Mouse (Mus musculus): ENCODE results near the gene Hvcn1. TPM values are rescaled to one million over a fixed set of nuclear protein-coding genes. Genes with fewer than 3 reads are reported as not detected.
A peak's percentile ranks its signal among the peaks of the same experiment; 100 is the strongest.

Gene Hvcn1
- polyA plus RNA-seq, 1 experiment from 2014 or later, result 116 TPM

- H3K79me2 ChIP-seq (ENCODE audit: inconsistent target), result peaks cover 67% of the 10 kb centered on the region; the same call in 1 of the 2 replicates
- H3K36me3 ChIP-seq (ENCODE audit: inconsistent target), result peaks cover 20% of the 10 kb centered on the region; the same call in 1 of the 2 replicates
- H3K4me3 ChIP-seq (ENCODE audit: inconsistent target), result no peak overlapping the region
- no peak overlapping the region for H3K27ac ChIP-seq
- WGBS (ENCODE audit: missing documents), result 31% methylated on average over 9 of the region's 9 CpGs
Observed at GRCm38 (mm10) chr5:122234319-122235195, 28.0 kb downstream of the Hvcn1 start.

GRCm38 (mm10) chr5:122235196-122235836 is 28.7 kb downstream of the Hvcn1 start:
- WGBS (ENCODE audit: missing documents), result 31% methylated on average over 9 of the region's 9 CpGs
- Histone ChIP-seq H3K27ac (no peak overlapping the region), H3K79me2 (ENCODE audit: inconsistent target) (peaks cover 59% of the 10 kb centered on the region; the same call in 1 of the 2 replicates), H3K36me3 (ENCODE audit: inconsistent target) (peaks cover 26% of the 10 kb centered on the region), H3K4me3 (ENCODE audit: inconsistent target) (no peak overlapping the region)

- H3K36me3 ChIP-seq (ENCODE audit: inconsistent target), result peaks cover 39% of the 10 kb centered on the region
- H3K4me3 ChIP-seq (ENCODE audit: inconsistent target), result no peak overlapping the region
- no peak overlapping the region for H3K27ac ChIP-seq
- WGBS (ENCODE audit: missing documents), result 89% methylated on average over 5 of the region's 5 CpGs
- peaks cover 41% of the 10 kb centered on the region; the same call in 1 of the 2 replicates for H3K79me2 ChIP-seq (ENCODE audit: inconsistent target)
Observed at GRCm38 (mm10) chr5:122237200-122237599, 30.6 kb downstream of the Hvcn1 start.

- Histone ChIP-seq H3K4me3 (ENCODE audit: inconsistent target) (no peak overlapping the region), H3K27ac (no peak overlapping the region), H3K36me3 (ENCODE audit: inconsistent target) (peaks cover 39% of the 10 kb centered on the region), H3K79me2 (ENCODE audit: inconsistent target) (peaks cover 20% of the 10 kb centered on the region; the same call in 1 of the 2 replicates)
- 93% methylated on average over 7 of the region's 7 CpGs for WGBS (ENCODE audit: missing documents)
Observed at GRCm38 (mm10) chr5:122239618-122240017, 33.0 kb downstream of the Hvcn1 start.

GRCm38 (mm10) chr5:122240521-122240920 is 33.9 kb downstream of the Hvcn1 start:
- Histone ChIP-seq H3K4me3 (ENCODE audit: inconsistent target) (no peak overlapping the region), H3K79me2 (ENCODE audit: inconsistent target) (peaks cover 13% of the 10 kb centered on the region; the same call in 1 of the 2 replicates), H3K27ac (no peak overlapping the region), H3K36me3 (ENCODE audit: inconsistent target) (peaks cover 39% of the 10 kb centered on the region)
- WGBS (ENCODE audit: missing documents), result 96% methylated on average over 11 of the region's 11 CpGs

GRCm38 (mm10) chr5:122240989-122241388 is 34.4 kb downstream of the Hvcn1 start:
- Histone ChIP-seq H3K27ac (no peak overlapping the region), H3K36me3 (ENCODE audit: inconsistent target) (peaks cover 39% of the 10 kb centered on the region), H3K4me3 (ENCODE audit: inconsistent target) (no peak overlapping the region), H3K79me2 (ENCODE audit: inconsistent target) (peaks cover 8% of the 10 kb centered on the region; the same call in 1 of the 2 replicates)
- WGBS (ENCODE audit: missing documents), result 92% methylated on average over 1 of the region's 1 CpGs

GRCm38 (mm10) chr5:122242521-122243123 is 36.0 kb downstream of the Hvcn1 start:
- peaks cover 37% of the 10 kb centered on the region for H3K36me3 ChIP-seq (ENCODE audit: inconsistent target)
- WGBS (ENCODE audit: missing documents), result 12% methylated on average over 6 of the region's 6 CpGs
- no peak overlapping the region for H3K4me3 ChIP-seq (ENCODE audit: inconsistent target)
- peak overlapping the region; percentile 46 for H3K27ac ChIP-seq
- no peaks in the 10 kb centered on the region for H3K79me2 ChIP-seq (ENCODE audit: inconsistent target)

- no peaks in the 10 kb centered on the region for H3K79me2 ChIP-seq (ENCODE audit: inconsistent target)
- no peak overlapping the region for H3K27ac ChIP-seq
- WGBS (ENCODE audit: missing documents), result 75% methylated on average over 16 of the region's 17 CpGs
- no peak overlapping the region for H3K4me3 ChIP-seq (ENCODE audit: inconsistent target)
- H3K36me3 ChIP-seq (ENCODE audit: inconsistent target), result peaks cover 40% of the 10 kb centered on the region
Observed at GRCm38 (mm10) chr5:122243781-122244523, 37.3 kb downstream of the Hvcn1 start.

GRCm38 (mm10) chr5:122245186-122245585 is 38.6 kb downstream of the Hvcn1 start:
- Histone ChIP-seq H3K36me3 (ENCODE audit: inconsistent target) (peaks cover 29% of the 10 kb centered on the region), H3K4me3 (ENCODE audit: inconsistent target) (no peak overlapping the region), H3K27ac (no peak overlapping the region), H3K79me2 (ENCODE audit: inconsistent target) (no peaks in the 10 kb centered on the region)
- WGBS (ENCODE audit: missing documents), result 34% methylated on average over 3 of the region's 3 CpGs

GRCm38 (mm10) chr5:122246547-122247167 is 40.1 kb downstream of the Hvcn1 start:
- Histone ChIP-seq H3K36me3 (ENCODE audit: inconsistent target) (peaks cover 16% of the 10 kb centered on the region; the same call in 1 of the 2 replicates), H3K79me2 (ENCODE audit: inconsistent target) (no peaks in the 10 kb centered on the region), H3K27ac (no peak overlapping the region), H3K4me3 (ENCODE audit: inconsistent target) (no peak overlapping the region)
- WGBS (ENCODE audit: missing documents), result 95% methylated on average over 10 of the region's 10 CpGs

GRCm38 (mm10) chr5:122247529-122247928 is 40.9 kb downstream of the Hvcn1 start:
- H3K27ac ChIP-seq, result no peak overlapping the region
- H3K79me2 ChIP-seq (ENCODE audit: inconsistent target), result no peaks in the 10 kb centered on the region
- WGBS (ENCODE audit: missing documents), result 96% methylated on average over 11 of the region's 11 CpGs
- peaks cover 15% of the 10 kb centered on the region; the same call in 1 of the 2 replicates for H3K36me3 ChIP-seq (ENCODE audit: inconsistent target)
- no peak overlapping the region for H3K4me3 ChIP-seq (ENCODE audit: inconsistent target)

GRCm38 (mm10) chr5:122247934-122248333 is 41.3 kb downstream of the Hvcn1 start:
- no peaks in the 10 kb centered on the region for H3K79me2 ChIP-seq (ENCODE audit: inconsistent target)
- WGBS (ENCODE audit: missing documents), result 95% methylated on average over 7 of the region's 7 CpGs
- no peak overlapping the region for H3K4me3 ChIP-seq (ENCODE audit: inconsistent target)
- no peak overlapping the region for H3K27ac ChIP-seq
- peaks cover 15% of the 10 kb centered on the region; the same call in 1 of the 2 replicates for H3K36me3 ChIP-seq (ENCODE audit: inconsistent target)

GRCm38 (mm10) chr5:122249281-122249680 is 42.7 kb downstream of the Hvcn1 start:
- WGBS (ENCODE audit: missing documents), result 100% methylated on average over 4 of the region's 4 CpGs
- H3K27ac ChIP-seq, result no peak overlapping the region
- no peaks in the 10 kb centered on the region for H3K79me2 ChIP-seq (ENCODE audit: inconsistent target)
- peaks cover 24% of the 10 kb centered on the region; the same call in 1 of the 2 replicates for H3K36me3 ChIP-seq (ENCODE audit: inconsistent target)
- H3K4me3 ChIP-seq (ENCODE audit: inconsistent target), result no peak overlapping the region

All from macrophage (primary cell).